ENCODE assay signal across 21 mouse cellular contexts in genomic region chr4:153425961-153426656, GRCm38 (mm10). TPM values are rescaled to one million over a fixed set of nuclear protein-coding genes. Genes with fewer than 3 reads are reported as not detected.
DNase-seq lines count a peak whose midpoint lies in the region; ATAC-seq lines count a peak whose summit lies in the region.
"Had no signal": no experiment of that assay in that cellular context is flagged by ENCODE, and none has a peak within 500 bp of the region (broad histone marks: within the 10 kb centered on the region; RNA-seq: fewer than 3 reads in every experiment).

No protein-coding gene starts in this region.

- H3K36me3 ChIP-seq in kidney, embryonic 14.5 days (ENCODE audit: control insufficient read depth, insufficient read depth, low read length) = no peaks in the 10 kb centered on the region
- H3K36me3 ChIP-seq in midbrain, embryonic 11.5 days (ENCODE audit: control insufficient read depth, insufficient read depth, low read length) = no peaks in the 10 kb centered on the region
- H3K36me3 ChIP-seq in midbrain, embryonic 14.5 days (ENCODE audit: control insufficient read depth, insufficient read depth, low read length) = no peaks in the 10 kb centered on the region
- H3K36me3 ChIP-seq in neural tube, embryonic 15.5 days = peaks cover 16% of the 10 kb centered on the region
- H3K36me3 ChIP-seq: embryonic facial prominence, embryonic 12.5 days; limb, embryonic 15.5 days had no signal

- no peak overlapping the region for H3K9ac ChIP-seq in kidney, embryonic 14.5 days (ENCODE audit: low read depth, low read length)
- H3K9ac ChIP-seq in midbrain, embryonic 11.5 days (ENCODE audit: low read length) = no peak overlapping the region
- no peak overlapping the region for H3K9ac ChIP-seq in midbrain, embryonic 14.5 days (replicated peaks; ENCODE audit: low read length)
- no peak overlapping the region for H3K9ac ChIP-seq in neural tube, embryonic 15.5 days (replicated peaks)
- H3K9ac ChIP-seq: embryonic facial prominence, embryonic 12.5 days; limb, embryonic 15.5 days had no signal

- no peaks in the 10 kb centered on the region for H3K27me3 ChIP-seq in kidney, embryonic 14.5 days (ENCODE audit: control insufficient read depth, insufficient read depth, low read length)
- no peaks in the 10 kb centered on the region for H3K27me3 ChIP-seq in midbrain, embryonic 11.5 days (ENCODE audit: control insufficient read depth, insufficient read depth, low read length)
- no peaks in the 10 kb centered on the region for H3K27me3 ChIP-seq in midbrain, embryonic 14.5 days (ENCODE audit: control insufficient read depth, insufficient read depth, low read length)
- no peaks in the 10 kb centered on the region for H3K27me3 ChIP-seq in neural tube, embryonic 15.5 days (replicated peaks)
- H3K27me3 ChIP-seq: embryonic facial prominence, embryonic 12.5 days; limb, embryonic 15.5 days had no signal

- no peaks in the 10 kb centered on the region for H3K4me1 ChIP-seq in kidney, embryonic 14.5 days (ENCODE audit: control insufficient read depth, insufficient read depth, low read length)
- H3K4me1 ChIP-seq in midbrain, embryonic 11.5 days (ENCODE audit: control insufficient read depth, insufficient read depth, low read length) = peaks cover 4% of the 10 kb centered on the region
- no peaks in the 10 kb centered on the region for H3K4me1 ChIP-seq in midbrain, embryonic 14.5 days (ENCODE audit: control insufficient read depth, insufficient read depth, low read length)
- peaks cover 48% of the 10 kb centered on the region for H3K4me1 ChIP-seq in neural tube, embryonic 15.5 days
- H3K4me1 ChIP-seq: embryonic facial prominence, embryonic 12.5 days; limb, embryonic 15.5 days had no signal

- H3K27ac ChIP-seq in kidney, embryonic 14.5 days (ENCODE audit: low read depth, low read length) = no peak overlapping the region
- H3K27ac ChIP-seq in midbrain, embryonic 11.5 days (ENCODE audit: low read depth, low read length) = no peak overlapping the region
- H3K27ac ChIP-seq in midbrain, embryonic 14.5 days (replicated peaks; ENCODE audit: low read depth, low read length) = no peak overlapping the region
- H3K27ac ChIP-seq in neural tube, embryonic 15.5 days (replicated peaks) = peak overlapping the region; percentile 75
- H3K27ac ChIP-seq: embryonic facial prominence, embryonic 12.5 days; heart, adult 2 months; limb, embryonic 15.5 days had no signal

- no peak for DNase-seq in kidney, postnatal 36 days
- DNase-seq in midbrain, embryonic 11.5 days (ENCODE audit: low spot score, missing footprints) = peak; percentile 8
- DNase-seq in midbrain, embryonic 14.5 days = no peak
- peak; percentile 24 for DNase-seq in adrenal gland, postnatal 25 days
- DNase-seq in ovary, postnatal 10 days (ENCODE audit: low spot score) = no peak
- DNase-seq: cerebellum, adult 8-10 months; gastrocnemius, postnatal 25 days; heart, adult 2 months; kidney, adult 11 months; kidney, postnatal 25 days; thymus, postnatal 14 days had no signal

- no peak overlapping the region for H3K4me2 ChIP-seq in kidney, embryonic 14.5 days (replicated peaks; ENCODE audit: low read depth, low read length)
- no peak overlapping the region for H3K4me2 ChIP-seq in midbrain, embryonic 11.5 days
- H3K4me2 ChIP-seq in midbrain, embryonic 14.5 days (ENCODE audit: low read length) = no peak overlapping the region
- H3K4me2 ChIP-seq in neural tube, embryonic 15.5 days = no peak overlapping the region
- H3K4me2 ChIP-seq: embryonic facial prominence, embryonic 12.5 days; limb, embryonic 15.5 days had no signal

- ATAC-seq in kidney, embryonic 14.5 days (ENCODE audit: low FRiP score, low TSS enrichment) = peak; percentile 70; the same call in 1 of the 2 replicates
- ATAC-seq in midbrain, embryonic 11.5 days (ENCODE audit: low FRiP score) = no peak
- ATAC-seq in midbrain, embryonic 14.5 days (ENCODE audit: low FRiP score, low TSS enrichment) = no peak
- ATAC-seq in neural tube, embryonic 15.5 days (ENCODE audit: low FRiP score) = no peak
- ATAC-seq: forebrain, embryonic 14.5 days; lung, postnatal 0 days; midbrain, embryonic 16.5 days had no signal

- H3K4me3 ChIP-seq in kidney, embryonic 14.5 days (ENCODE audit: low read length) = no peak overlapping the region
- no peak overlapping the region for H3K4me3 ChIP-seq in midbrain, embryonic 11.5 days (ENCODE audit: low read depth, low read length)
- H3K4me3 ChIP-seq in midbrain, embryonic 14.5 days (replicated peaks; ENCODE audit: low read depth, low read length) = no peak overlapping the region
- no peak overlapping the region for H3K4me3 ChIP-seq in neural tube, embryonic 15.5 days (replicated peaks)
- H3K4me3 ChIP-seq: embryonic facial prominence, embryonic 12.5 days; erythroblast, embryonic 14.5 days; heart, adult 2 months; limb, embryonic 15.5 days had no signal

- 0 out of 2 replicates have a peak, but pooled peaks cover 5% of the 10 kb centered on the region for H3K9me3 ChIP-seq in kidney, embryonic 14.5 days (ENCODE audit: control insufficient read depth, low read length)
- H3K9me3 ChIP-seq in midbrain, embryonic 11.5 days (ENCODE audit: control insufficient read depth, low read length) = peaks cover 6% of the 10 kb centered on the region; the same call in 1 of the 2 replicates
- no peaks in the 10 kb centered on the region for H3K9me3 ChIP-seq in midbrain, embryonic 14.5 days (ENCODE audit: control insufficient read depth, low read length)
- H3K9me3 ChIP-seq in neural tube, embryonic 15.5 days (replicated peaks) = no peaks in the 10 kb centered on the region
- H3K9me3 ChIP-seq: limb, embryonic 15.5 days had no signal

- 55% methylated on average over 16 of the region's 16 CpGs for WGBS in kidney, embryonic 14.5 days
- WGBS in midbrain, embryonic 11.5 days = 77% methylated on average over 16 of the region's 16 CpGs
- 73% methylated on average over 16 of the region's 16 CpGs for WGBS in midbrain, embryonic 14.5 days
- 78% methylated on average over 16 of the region's 16 CpGs for WGBS in neural tube, embryonic 15.5 days

RNA-seq across cellular contexts. Expression of gene Ajap1, which starts 56.5 kb away (rescaled TPM):
- 3.3 and 3.8 TPM in 2 replicates for polyA plus RNA-seq in kidney, embryonic 14.5 days (2014; fragmentation: Nextera tagmentation; extraction: Ambion mirVana)
- 2.1 TPM in 2 replicates for polyA plus RNA-seq in midbrain, embryonic 11.5 days (2014; fragmentation: Nextera tagmentation; extraction: Ambion mirVana)
- 8.9 and 9.8 TPM in 2 replicates for polyA plus RNA-seq in midbrain, embryonic 14.5 days (2014; fragmentation: Nextera tagmentation; extraction: Ambion mirVana)
- 5.4 and 13.4 TPM in 2 replicates for total RNA-seq in adrenal gland, postnatal 25 days (2021)
- 23.9 and 26.5 TPM in 2 replicates for polyA plus RNA-seq in neural tube, embryonic 15.5 days (2015; fragmentation: Nextera tagmentation; extraction: Ambion mirVana)
- total RNA-seq: common myeloid progenitor, adult 5-6 weeks; hematopoietic stem cell, adult 5-6 weeks had no signal
- polyA plus RNA-seq: erythroblast, embryonic 14.5 days; heart, adult 2 months had no signal

Comparison
In these comparisons a context has a peak if more than half of its experiments do, and no peak if none do; other contexts are left out.
1. DNase-seq: peak in midbrain, embryonic 11.5 days (single experiment) and adrenal gland, postnatal 25 days (single experiment); none in kidney, postnatal 36 days (0 of 2), midbrain, embryonic 14.5 days (single experiment) and ovary, postnatal 10 days (single experiment).